Mouse (Mus musculus) thymus, postnatal 10 days (tissue): Measurements from ENCODE around the gene Nprl3.

ENCODE experiments used
- DNase-seq, 2 experiments: peaks; one replicate each; pipeline ENCODE4 v3.0.0; 2021; ENCODE audit warnings: low spot score in 2 of 2

Nprl3 gene

GRCm38 (mm10) chr11:32245614-32246013 lies 21.9 kb downstream of the Nprl3 start:
- DNase-seq = no peak

- DNase-seq = no peak
These were observed 22.9 kb downstream of the Nprl3 start for GRCm38 (mm10) chr11:32244617-32245016.

GRCm38 (mm10) chr11:32244064-32244463 lies 23.4 kb downstream of the Nprl3 start:
- DNase-seq = no peak

GRCm38 (mm10) chr11:32243205-32243955 lies 24.1 kb downstream of the Nprl3 start:
- DNase-seq = no peak

- DNase-seq = no peak
These were observed 25.3 kb downstream of the Nprl3 start for GRCm38 (mm10) chr11:32242209-32242608.

- DNase-seq = no peak
These were observed 26.1 kb downstream of the Nprl3 start for GRCm38 (mm10) chr11:32241391-32241790.

- DNase-seq = peak; percentile 49 to 75
These were observed 29.2 kb downstream of the Nprl3 start for GRCm38 (mm10) chr11:32238093-32238860.

GRCm38 (mm10) chr11:32237411-32237795 lies 30.1 kb downstream of the Nprl3 start:
- DNase-seq = no peak

- DNase-seq = peak in 1 of 2 experiments; percentile 40
These were observed 30.6 kb downstream of the Nprl3 start for GRCm38 (mm10) chr11:32236712-32237410.

GRCm38 (mm10) chr11:32236132-32236531 lies 31.4 kb downstream of the Nprl3 start:
- DNase-seq = no peak

- DNase-seq = no peak
These were observed 31.9 kb downstream of the Nprl3 start for GRCm38 (mm10) chr11:32235646-32236045.

- DNase-seq = no peak
These were observed 32.6 kb downstream of the Nprl3 start for GRCm38 (mm10) chr11:32234816-32235485.

- DNase-seq = no peak
These were observed 33.6 kb downstream of the Nprl3 start for GRCm38 (mm10) chr11:32233895-32234294.

GRCm38 (mm10) chr11:32232848-32233247 lies 34.7 kb downstream of the Nprl3 start:
- no peak for DNase-seq

- DNase-seq = no peak
These were observed 36.4 kb downstream of the Nprl3 start for GRCm38 (mm10) chr11:32231125-32231524.

- DNase-seq = no peak
These were observed 37.3 kb downstream of the Nprl3 start for GRCm38 (mm10) chr11:32230220-32230619.

- DNase-seq = no peak
These were observed 39.1 kb downstream of the Nprl3 start for GRCm38 (mm10) chr11:32228292-32228845.

GRCm38 (mm10) chr11:32227555-32227954 lies 40.0 kb downstream of the Nprl3 start:
- no peak for DNase-seq

GRCm38 (mm10) chr11:32227041-32227440 lies 40.5 kb downstream of the Nprl3 start:
- DNase-seq = no peak

- peak; percentile 81 to 91 for DNase-seq
These were observed 41.2 kb downstream of the Nprl3 start, which contains the start of gene Mpg for GRCm38 (mm10) chr11:32226124-32226871. Gene Mpg, plus strand, starts transcription at chr11:32226505.
